Mouse (Mus musculus) mouse embryonic stem cell (cell line): ENCODE measurements around the gene Pitpna.
"Not testable (repeated sequence)": the region's sequence is repeated elsewhere in the genome, so short reads cannot be mapped to it uniquely, and the experiment has no call there.

Experiments used
- in situ Hi-C, 2 experiments: fragments of 300-500 bp; cut with MboI; formaldehyde crosslinking; loops; 1 replicate in 1 of 2; 3 replicates in 1 of 2; pipeline ENCODE4 v1.14.3; 2019 to 2020; ENCODE audit warnings: low sequenced_read_pairs in 2 of 2, low pct_unique_long_range_greater_than_20kb in 1 of 2, mixed read lengths in 1 of 2; ENCODE audit not compliant: unreplicated experiment in 1 of 2

Pitpna gene

GRCm38 (mm10) chr11:75575560-75576123 lies 12.3 kb upstream of the Pitpna start:
- in situ Hi-C loops, result no loop called here

- in situ Hi-C loops, result no loop called here
These were observed 9.3 kb upstream of the Pitpna start for GRCm38 (mm10) chr11:75578609-75579008.

- in situ Hi-C loops, result no loop called here
These were observed 6.3 kb upstream of the Pitpna start for GRCm38 (mm10) chr11:75581495-75582149.

- in situ Hi-C loops, result no loop called here
These were observed 4.4 kb upstream of the Pitpna start for GRCm38 (mm10) chr11:75583521-75583920.

- in situ Hi-C loops, result no loop called here
These were observed 2.8 kb upstream of the Pitpna start for GRCm38 (mm10) chr11:75585061-75585460.

- in situ Hi-C loops, result no loop called here
These were observed 1.9 kb upstream of the Pitpna start for GRCm38 (mm10) chr11:75585978-75586377.

- in situ Hi-C loops, result no loop called here
These were observed 934 bp upstream of the Pitpna start for GRCm38 (mm10) chr11:75586963-75587362.

- in situ Hi-C loops, result no loop called here
These were observed 516 bp downstream of the Pitpna start for GRCm38 (mm10) chr11:75588285-75588941.

- in situ Hi-C loops, result no loop called here
These were observed 4.7 kb downstream of the Pitpna start for GRCm38 (mm10) chr11:75592612-75593011.

GRCm38 (mm10) chr11:75594431-75594830 lies 6.5 kb downstream of the Pitpna start:
- in situ Hi-C loops, result no loop called here

GRCm38 (mm10) chr11:75595404-75595803 lies 7.5 kb downstream of the Pitpna start:
- in situ Hi-C loops, result no loop called here

- in situ Hi-C loops, result no loop called here
These were observed 7.9 kb downstream of the Pitpna start for GRCm38 (mm10) chr11:75595816-75596215.

GRCm38 (mm10) chr11:75596726-75597255 lies 8.9 kb downstream of the Pitpna start:
- in situ Hi-C loops, result no loop called here

GRCm38 (mm10) chr11:75598004-75598403 lies 10.1 kb downstream of the Pitpna start:
- in situ Hi-C loops, result no loop called here

- in situ Hi-C loops, result not testable (repeated sequence)
These were observed 11.9 kb downstream of the Pitpna start for GRCm38 (mm10) chr11:75599802-75600201.

- in situ Hi-C loops, result no loop called here
These were observed 16.9 kb downstream of the Pitpna start for GRCm38 (mm10) chr11:75604826-75605225.

- in situ Hi-C loops, result no loop called here
These were observed 17.4 kb downstream of the Pitpna start for GRCm38 (mm10) chr11:75605318-75605717.

- in situ Hi-C loops, result no loop called here
These were observed 20.9 kb downstream of the Pitpna start for GRCm38 (mm10) chr11:75608776-75609175.

- in situ Hi-C loops, result no loop called here
These were observed 22.1 kb downstream of the Pitpna start for GRCm38 (mm10) chr11:75610021-75610420.

GRCm38 (mm10) chr11:75614769-75615168 lies 26.9 kb downstream of the Pitpna start:
- in situ Hi-C loops, result no loop called here
